Mouse (Mus musculus) heart, postnatal 36 days (tissue): ENCODE measurements around the gene Zmynd19. TPM values are rescaled to one million over a fixed set of nuclear protein-coding genes. Genes with fewer than 3 reads are reported as not detected.
"Not testable (repeated sequence)": the region's sequence is repeated elsewhere in the genome, so short reads cannot be mapped to it uniquely, and the experiment has no call there.

Experiments
- DNase-seq, 2 experiments: peaks; one replicate each; pipeline ENCODE4 v3.0.0; 2021 to 2022
- intact Hi-C: fragments of 180-260 bp; cut with DNase I; formaldehyde crosslinking; loops from one replicate; pipeline ENCODE4 v1.15.1; 2025
- total RNA-seq, 2 experiments: library from RNA; stranded (reverse); gene quantifications; 2 replicates each; pipeline ENCODE4 v1.2.3; 2021

The Zmynd19 gene
- total RNA-seq, 2 experiments from 2014 or later, result 16.1 to 18.4 TPM

GRCm38 (mm10) chr2:24935057-24935796 is 14.4 kb upstream of the Zmynd19 start, which contains the start of gene Arrdc1:
Arrdc1 (minus strand) TSS chr2:24935252.
- DNase-seq, result peak; percentile 83 to 88
- intact Hi-C loops, result no loop called here

- DNase-seq, result no peak
- intact Hi-C loops, result loop anchor here (10.0 kb wide), 1 partner anchor 367 kb away; no protein-coding TSS in a partner anchor
Observed at GRCm38 (mm10) chr2:24942092-24942491, 7.5 kb upstream of the Zmynd19 start.

GRCm38 (mm10) chr2:24944304-24944703 is 5.3 kb upstream of the Zmynd19 start:
- not testable (repeated sequence) for DNase-seq
- intact Hi-C loops, result loop anchor here (2.0 to 10.0 kb wide), 2 partner anchors 92 to 370 kb away; no protein-coding TSS in a partner anchor

DNA sequence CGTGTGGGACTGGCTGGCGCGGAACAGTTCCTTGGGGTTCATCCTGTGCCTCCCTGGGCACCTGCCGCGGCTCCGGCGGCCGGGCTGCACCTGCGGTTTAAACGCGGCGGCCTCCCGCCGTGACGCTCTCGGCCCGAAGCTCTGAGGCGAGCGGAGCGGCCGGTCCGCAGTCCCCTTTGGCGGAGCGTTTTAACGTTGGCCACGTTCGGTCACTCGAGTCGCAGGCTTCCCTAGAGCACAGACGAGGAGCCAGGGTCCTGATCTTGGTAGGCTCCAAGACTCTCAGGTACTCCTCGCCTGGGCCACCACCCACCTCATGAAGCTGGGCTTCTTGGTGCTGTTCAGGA is 570 bp downstream of the Zmynd19 start:
- no peak for DNase-seq
- intact Hi-C loops, result no loop called here

- intact Hi-C loops, result no loop called here
- DNase-seq, result no peak
Observed at GRCm38 (mm10) chr2:24952537-24953055, 3.0 kb downstream of the Zmynd19 start.

DNA sequence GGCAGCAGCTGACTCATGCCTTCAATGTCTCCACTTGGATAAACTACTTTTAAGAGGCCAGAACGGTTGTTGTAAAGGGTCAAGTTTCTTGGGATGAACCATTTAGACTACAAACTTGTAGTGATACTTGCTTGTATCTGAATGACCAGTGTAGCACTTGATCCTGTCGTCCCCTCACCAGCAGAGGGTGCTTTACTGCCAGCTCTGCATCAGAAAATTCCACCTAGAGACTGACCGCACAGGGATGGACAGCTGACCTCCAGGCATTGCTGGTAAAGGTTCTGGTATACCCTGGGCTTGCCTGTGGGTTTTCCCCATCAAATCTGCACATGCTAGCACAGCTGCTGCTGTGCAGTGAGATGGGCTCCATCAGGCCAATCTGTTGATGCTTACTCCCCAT is 11.3 kb downstream of the Zmynd19 start:
- no peak for DNase-seq
- intact Hi-C loops, result no loop called here

- intact Hi-C loops, result loop anchor here (2.0 kb wide), 1 partner anchor 38 kb away; no protein-coding TSS in a partner anchor
- DNase-seq, result peak; percentile 84 to 86
Observed at GRCm38 (mm10) chr2:24962304-24963000, 12.9 kb downstream of the Zmynd19 start, which contains the start of gene Dph7. Dph7 (plus strand) TSS chr2:24962400.

GRCm38 (mm10) chr2:24970386-24970785 is 20.8 kb downstream of the Zmynd19 start:
- intact Hi-C loops, result no loop called here
- DNase-seq, result no peak

DNA sequence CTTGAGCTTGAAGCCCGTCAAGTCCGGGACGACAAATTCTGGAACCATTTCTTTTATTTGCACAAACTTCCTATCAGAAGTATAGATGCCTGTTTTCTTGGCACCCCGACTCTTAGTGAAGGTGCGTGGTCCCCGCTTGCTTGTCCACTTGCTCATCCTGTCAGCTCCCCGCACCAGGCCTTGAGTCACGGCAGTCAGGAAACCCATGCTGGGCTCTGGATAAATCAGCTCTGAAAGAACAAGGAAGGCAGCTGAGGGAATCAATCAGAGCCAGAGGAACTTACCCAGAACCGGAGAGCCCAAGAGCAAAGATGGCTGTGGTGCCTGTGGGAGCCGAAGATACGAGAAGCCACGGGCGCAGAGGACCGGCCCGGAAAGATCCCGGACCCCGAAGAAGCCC is 24.9 kb downstream of the Zmynd19 start:
- intact Hi-C loops, DNase-seq: not testable (repeated sequence)

- DNase-seq, result peak; percentile 92
- intact Hi-C loops, result no loop called here
Observed at GRCm38 (mm10) chr2:24974906-24975703, 25.5 kb downstream of the Zmynd19 start, which contains the start of gene Mrpl41. Mrpl41 (minus strand) TSS chr2:24975098.

DNA sequence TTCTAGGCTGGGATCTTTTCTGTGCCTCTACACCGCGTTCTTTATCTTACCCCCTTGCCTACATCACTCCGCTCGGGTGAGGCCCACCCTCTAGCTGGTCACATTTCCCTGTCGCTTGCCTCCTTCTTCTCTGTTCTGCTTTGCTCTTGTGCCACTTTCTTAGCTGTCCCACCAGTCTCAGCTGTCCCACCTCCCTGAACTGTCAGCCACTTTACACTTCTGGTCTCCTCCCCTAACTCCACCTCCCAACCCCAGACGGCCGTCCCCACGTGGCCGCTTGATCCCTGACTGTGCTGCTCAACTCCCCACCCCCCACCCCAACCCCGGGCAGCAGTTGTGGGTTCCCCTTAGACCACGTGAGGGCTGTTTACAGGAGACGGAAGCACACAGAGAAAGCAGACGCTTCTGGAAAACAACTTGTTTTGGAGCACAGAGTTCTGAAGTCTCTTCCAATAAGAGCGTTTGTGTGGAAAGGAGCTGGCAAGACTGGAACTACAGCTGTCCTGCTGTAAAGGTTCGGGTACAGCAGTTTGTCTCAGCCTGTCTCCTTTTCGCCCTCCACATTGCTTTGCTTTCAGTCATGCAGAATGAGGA is 26.2 kb downstream of the Zmynd19 start, which contains the start of gene Pnpla7:
Gene Pnpla7 (plus strand): TSS at position 330 of the 594 bp plus-strand sequence.
- DNase-seq, result peak; percentile 70 to 75
- intact Hi-C loops, result no loop called here

DNA sequence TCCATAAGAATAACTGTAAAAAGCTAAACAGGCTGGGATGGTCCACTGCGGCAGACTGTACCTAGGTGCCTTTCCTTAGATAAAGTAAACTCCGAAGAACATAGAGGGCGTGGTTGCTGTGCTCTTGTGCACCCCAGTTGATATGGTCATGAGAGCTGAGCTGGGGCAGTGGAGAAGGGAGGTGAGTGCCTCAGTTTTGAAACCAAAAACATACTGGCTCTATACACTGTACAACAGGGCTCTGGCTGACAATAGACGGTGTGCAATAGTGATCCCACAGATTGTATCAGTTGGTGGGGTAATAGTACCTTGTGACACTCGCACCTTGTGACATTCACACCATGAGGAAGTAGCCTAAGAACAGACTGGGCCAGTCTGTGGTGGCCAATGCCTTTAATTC is 27.4 kb downstream of the Zmynd19 start:
- DNase-seq, result no peak
- intact Hi-C loops, result no loop called here

DNA sequence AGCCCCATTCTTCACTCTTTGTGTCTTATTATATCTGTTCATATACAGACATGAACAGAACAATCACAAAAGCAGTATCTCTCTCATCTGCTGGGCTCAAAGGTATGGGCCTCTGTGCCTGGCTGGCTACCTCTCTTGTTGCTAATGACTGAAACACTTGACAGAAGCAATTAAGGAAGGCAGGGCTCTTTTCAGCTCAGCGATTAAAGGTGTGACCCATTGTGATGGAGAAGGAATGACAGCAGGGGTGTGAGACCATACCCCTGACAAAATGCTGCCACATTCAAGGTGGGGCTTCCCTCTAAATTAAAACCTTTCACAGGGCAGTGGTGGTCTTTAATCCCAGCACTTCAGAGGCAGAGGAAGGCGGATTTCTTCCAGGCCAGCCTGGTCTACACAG is 38.2 kb downstream of the Zmynd19 start:
- intact Hi-C loops, result no loop called here
- no peak for DNase-seq

GRCm38 (mm10) chr2:24995332-24995731 is 45.7 kb downstream of the Zmynd19 start:
- DNase-seq, result no peak
- intact Hi-C loops, result no loop called here

DNA sequence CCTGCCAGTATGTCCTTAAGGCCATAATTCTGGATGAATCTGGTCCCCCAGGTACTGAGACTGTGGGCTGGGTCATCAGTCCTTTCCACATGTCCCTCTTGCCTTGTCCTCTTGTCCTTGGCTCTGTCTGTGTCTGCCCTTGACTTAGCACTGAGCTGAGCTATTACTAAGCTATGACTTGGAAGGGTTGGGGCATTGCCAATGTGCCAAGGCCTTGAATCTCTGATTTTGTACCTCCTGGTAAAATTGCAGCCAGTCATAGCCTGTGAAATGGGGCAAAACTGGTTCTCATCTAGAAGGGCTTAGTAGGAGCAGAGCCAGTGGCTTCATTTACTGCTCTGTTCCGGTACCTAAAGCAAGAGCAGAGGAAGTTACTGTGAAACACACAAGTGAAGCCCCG is 46.9 kb downstream of the Zmynd19 start:
- intact Hi-C loops, result no loop called here
- no peak for DNase-seq

DNA sequence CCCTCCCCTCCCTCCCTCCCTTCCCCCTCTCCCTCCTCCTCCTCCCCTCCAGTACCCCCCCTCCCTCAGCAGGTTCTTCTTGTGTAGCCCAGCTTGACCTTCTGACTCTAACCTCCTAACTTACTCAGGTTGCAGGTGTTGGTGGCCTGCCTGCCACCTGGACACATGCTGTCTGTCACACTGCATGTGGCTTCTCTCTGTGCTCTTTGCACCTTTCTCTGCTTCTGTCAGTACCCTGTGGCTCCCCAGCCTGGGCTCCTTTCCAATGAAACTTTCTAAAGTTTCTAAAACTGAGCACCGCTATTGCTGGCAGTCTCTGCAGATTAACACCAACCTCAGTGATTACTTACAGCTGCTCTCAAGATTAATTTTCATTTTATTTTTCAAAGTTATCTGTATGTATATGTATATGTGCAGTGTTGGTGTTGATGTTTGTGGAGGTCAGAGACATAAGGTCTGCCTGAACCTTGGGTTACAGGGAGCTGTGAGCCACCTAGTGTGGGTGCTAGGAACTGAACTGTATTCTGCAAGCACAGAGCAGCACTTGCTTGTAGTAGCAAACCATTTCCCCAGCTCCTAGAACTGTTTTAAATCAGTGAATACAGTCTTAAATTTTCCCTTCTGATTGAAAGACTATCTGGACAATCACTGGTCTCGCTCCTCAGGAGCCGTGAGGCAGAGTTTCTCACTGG is 51.1 kb downstream of the Zmynd19 start:
- DNase-seq, result peak in 1 of 2 experiments; percentile 6
- intact Hi-C loops, result loop anchor here (2.0 kb wide), 1 partner anchor 38 kb away; the partner anchor contains the start of gene Dph7

DNA sequence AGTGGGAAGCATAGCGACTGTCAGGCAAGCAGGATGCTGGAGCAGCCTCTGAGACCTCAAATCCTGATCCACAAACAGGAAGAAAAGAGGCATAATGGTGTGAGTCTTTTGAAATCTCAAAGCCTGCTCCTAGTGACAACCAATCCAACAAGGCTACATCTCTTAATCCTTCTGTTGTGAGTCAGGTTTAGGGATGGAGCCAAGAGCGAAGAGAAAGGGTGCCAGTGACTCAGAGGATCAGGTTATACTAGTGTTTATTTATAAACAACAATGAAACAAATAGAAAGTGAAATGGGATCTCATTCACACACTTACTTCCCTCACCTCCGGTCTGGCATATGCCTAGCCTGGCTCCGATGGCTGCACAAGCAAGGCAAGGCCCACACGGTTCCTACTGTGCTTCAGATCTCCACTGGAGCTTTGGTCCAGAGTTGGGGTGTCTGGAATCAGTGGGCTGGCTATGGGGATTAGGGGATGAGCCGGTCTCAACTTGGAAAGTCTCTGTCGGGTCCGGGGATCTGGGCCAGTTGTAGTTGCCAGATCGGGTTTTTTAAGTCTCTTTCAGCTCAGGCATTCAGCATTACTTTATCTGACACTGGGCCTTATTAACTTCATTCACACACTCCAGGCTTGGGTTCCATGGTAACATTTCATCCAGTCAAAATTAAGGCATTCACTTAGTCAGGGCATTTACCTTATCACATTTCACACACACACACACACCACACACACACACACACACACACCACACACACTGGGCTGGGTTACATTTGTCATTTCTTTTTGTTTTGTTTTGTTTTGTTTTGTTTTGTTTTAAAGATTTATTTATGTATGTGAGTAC is 54.6 kb downstream of the Zmynd19 start:
- intact Hi-C loops, result no loop called here

DNA sequence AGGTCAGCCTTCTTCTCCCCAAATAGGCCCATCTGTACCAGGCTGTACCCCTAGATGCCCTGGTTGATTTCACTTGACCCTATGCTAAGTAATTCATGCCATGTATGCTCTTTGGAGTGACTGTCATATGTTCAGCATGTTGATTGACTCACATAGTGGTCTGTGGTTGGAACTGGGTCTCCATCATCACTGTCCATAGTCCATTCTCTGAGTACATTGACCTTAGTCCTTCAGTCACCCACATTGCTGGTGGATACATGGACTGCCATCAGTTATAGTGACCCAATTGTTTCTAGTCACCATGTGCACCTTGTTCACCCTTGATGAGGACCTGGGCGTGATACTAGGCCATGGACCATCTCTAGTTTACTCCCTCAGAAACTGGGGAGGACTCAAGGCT is 57.2 kb downstream of the Zmynd19 start:
- intact Hi-C loops, result no loop called here
- DNase-seq, result no peak

More for the DNA sequence above, 54.6 kb downstream of the Zmynd19 start:
- DNase-seq, result no peak

GRCm38 (mm10) chr2:25008250-25008649 is 58.7 kb downstream of the Zmynd19 start:
- no peak for DNase-seq
- intact Hi-C loops, result no loop called here
